Mouse (Mus musculus): ENCODE measurements around the gene Cmtm4. TPM values are rescaled to one million over a fixed set of nuclear protein-coding genes. Genes with fewer than 3 reads are reported as not detected.

Cmtm4 gene
- total and polyA plus RNA-seq, 3 experiments: 0.05 TPM; not detected in 2

DNA sequence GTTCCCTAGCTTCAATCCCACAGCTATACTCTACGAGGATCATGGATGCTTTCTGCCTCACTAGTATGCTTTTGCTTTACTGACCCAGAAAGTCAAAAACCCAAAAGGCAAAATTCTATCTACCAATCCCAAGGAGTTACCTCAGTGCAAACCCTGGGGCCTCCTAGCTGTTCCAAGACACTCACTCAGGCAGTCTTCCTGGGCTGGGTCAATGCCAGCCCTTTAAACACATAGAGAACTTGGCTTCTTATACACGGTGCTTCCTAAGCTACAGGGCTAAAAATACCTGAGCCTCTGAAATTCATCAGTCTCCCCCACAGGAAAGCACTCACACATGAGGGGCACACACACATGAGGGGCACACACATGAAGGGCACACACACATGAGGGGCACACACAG is 12.3 kb downstream of the Cmtm4 start:
- DNase-seq (ENCODE audit: low spot score) (no peak), ATAC-seq (ENCODE audit: extremely low read depth, insufficient number of reproducible peaks, low FRiP score, poor library complexity, severe bottlenecking) (no peak)
- H3K27me3 ChIP-seq (ENCODE audit: insufficient read depth, low read length): peaks cover 2% of the 10 kb centered on the region; the same call in 1 of the 2 replicates
- H3K9me3 ChIP-seq (replicated peaks): no peaks in the 10 kb centered on the region
- H3K4me3 ChIP-seq (ENCODE audit: low read depth, low read length): no peak overlapping the region
- H3K4me1 ChIP-seq (ENCODE audit: insufficient read depth, low read depth, low read length): no peaks in the 10 kb centered on the region
- TF ChIP-seq POLR2AphosphoS5 (IDR thresholded peaks at IDR 0.05; ENCODE audit: insufficient replicate concordance, low read depth, low read length) (no peak), GATA1 (IDR thresholded peaks at IDR 0.05; ENCODE audit: borderline replicate concordance, low read length) (no peak)
- H3K36me3 ChIP-seq (replicated peaks): no peaks in the 10 kb centered on the region

- H3K4me3 ChIP-seq (ENCODE audit: low read depth, low read length): no peak overlapping the region
- no peaks in the 10 kb centered on the region for H3K36me3 ChIP-seq (replicated peaks)
- no peak for DNase-seq (ENCODE audit: low spot score)
- peaks cover 2% of the 10 kb centered on the region; the same call in 1 of the 2 replicates for H3K27me3 ChIP-seq (ENCODE audit: insufficient read depth, low read length)
- no peaks in the 10 kb centered on the region for H3K9me3 ChIP-seq (replicated peaks)
- no peak for ATAC-seq (ENCODE audit: extremely low read depth, insufficient number of reproducible peaks, low FRiP score, poor library complexity, severe bottlenecking)
- TF ChIP-seq TAL1 (conservative IDR thresholded peaks at IDR 0.05; ENCODE audit: low read depth, low read length): no peak
- TF ChIP-seq GATA2 (IDR thresholded peaks at IDR 0.05; ENCODE audit: borderline replicate concordance, low read depth, low read length): no peak
- TF ChIP-seq CTCF (IDR thresholded peaks at IDR 0.05; ENCODE audit: low read depth, low read length): no peak
- no peak for TF ChIP-seq POLR2AphosphoS5 (IDR thresholded peaks at IDR 0.05; ENCODE audit: insufficient replicate concordance, low read depth, low read length)
- no peak for TF ChIP-seq GATA1 (IDR thresholded peaks at IDR 0.05; ENCODE audit: borderline replicate concordance, low read length)
- H3K4me1 ChIP-seq (ENCODE audit: insufficient read depth, low read depth, low read length): no peaks in the 10 kb centered on the region
Observed at GRCm38 (mm10) chr8:104380961-104381411, 14.6 kb downstream of the Cmtm4 start.

DNA sequence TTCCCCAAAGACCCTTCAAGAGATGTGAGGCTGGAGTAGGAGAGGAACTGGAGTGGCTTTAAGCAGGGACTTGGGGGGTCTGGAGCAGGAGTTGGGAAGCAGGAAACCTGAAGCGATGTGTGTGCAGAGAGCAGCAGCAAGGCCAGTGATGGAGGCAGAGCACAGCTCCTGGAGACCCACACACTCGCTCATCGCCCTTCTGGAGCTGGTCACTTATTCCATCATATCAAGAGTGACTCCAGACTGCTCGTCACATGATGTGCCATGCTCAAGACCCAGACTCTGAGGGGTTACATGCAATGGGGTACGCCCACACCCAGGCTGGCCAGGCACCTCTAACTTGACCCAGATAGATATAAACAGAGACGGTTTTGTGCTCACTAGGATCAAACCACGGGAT is 15.3 kb downstream of the Cmtm4 start:
- no peaks in the 10 kb centered on the region for H3K36me3 ChIP-seq (replicated peaks)
- H3K9me3 ChIP-seq (replicated peaks): no peaks in the 10 kb centered on the region
- H3K4me1 ChIP-seq (ENCODE audit: insufficient read depth, low read depth, low read length): no peaks in the 10 kb centered on the region

DNA sequence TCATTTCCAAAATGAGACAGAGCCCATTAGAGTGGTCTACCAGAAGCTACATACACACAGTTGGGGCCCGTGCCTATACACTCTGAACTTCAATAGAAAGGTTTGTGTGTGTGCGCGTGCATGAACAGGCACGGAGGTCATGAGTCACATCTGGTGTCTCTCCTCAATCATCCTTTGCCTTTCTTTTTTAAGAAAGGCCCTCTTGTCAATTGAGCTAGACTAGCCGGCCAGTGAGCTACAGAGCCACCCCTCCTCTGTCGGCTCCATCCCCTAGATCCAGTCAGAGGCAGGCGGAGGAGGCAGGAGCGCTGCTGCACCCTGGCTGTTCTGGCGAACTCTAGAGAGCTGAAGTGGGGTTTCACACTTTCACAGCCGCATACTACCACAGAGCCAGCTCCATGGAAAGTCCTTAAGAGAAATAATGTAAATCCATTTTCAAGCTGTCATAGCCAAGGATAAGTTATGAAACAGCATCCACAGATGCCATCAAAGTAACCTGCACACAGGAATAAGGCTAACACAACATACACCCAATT is 16.2 kb downstream of the Cmtm4 start:
- ATAC-seq (ENCODE audit: extremely low read depth, insufficient number of reproducible peaks, low FRiP score, poor library complexity, severe bottlenecking) (no peak), DNase-seq (ENCODE audit: low spot score) (no peak)
- Histone ChIP-seq H3K36me3 (replicated peaks) (no peaks in the 10 kb centered on the region), H3K4me3 (ENCODE audit: low read depth, low read length) (no peak overlapping the region), H3K4me1 (ENCODE audit: insufficient read depth, low read depth, low read length) (no peaks in the 10 kb centered on the region), H3K9me3 (replicated peaks) (no peaks in the 10 kb centered on the region), H3K27me3 (ENCODE audit: insufficient read depth, low read length) (peaks cover 2% of the 10 kb centered on the region; the same call in 1 of the 2 replicates)
- TF ChIP-seq POLR2AphosphoS5 (IDR thresholded peaks at IDR 0.05; ENCODE audit: insufficient replicate concordance, low read depth, low read length): no peak
- no peak for TF ChIP-seq GATA1 (IDR thresholded peaks at IDR 0.05; ENCODE audit: borderline replicate concordance, low read length)

More for the DNA sequence above, 15.3 kb downstream of the Cmtm4 start:
- no peak for TF ChIP-seq TAL1 (conservative IDR thresholded peaks at IDR 0.05; ENCODE audit: low read depth, low read length)
- TF ChIP-seq GATA1 (IDR thresholded peaks at IDR 0.05; ENCODE audit: borderline replicate concordance, low read length): no peak
- no peak for TF ChIP-seq GATA2 (IDR thresholded peaks at IDR 0.05; ENCODE audit: borderline replicate concordance, low read depth, low read length)
- no peak for TF ChIP-seq POLR2AphosphoS5 (IDR thresholded peaks at IDR 0.05; ENCODE audit: insufficient replicate concordance, low read depth, low read length)
- Histone ChIP-seq H3K27me3 (ENCODE audit: insufficient read depth, low read length) (peaks cover 2% of the 10 kb centered on the region; the same call in 1 of the 2 replicates), H3K4me3 (ENCODE audit: low read depth, low read length) (no peak overlapping the region)
- ATAC-seq (ENCODE audit: extremely low read depth, insufficient number of reproducible peaks, low FRiP score, poor library complexity, severe bottlenecking) (no peak), DNase-seq (ENCODE audit: low spot score) (no peak)

- ATAC-seq (ENCODE audit: extremely low read depth, insufficient number of reproducible peaks, low FRiP score, poor library complexity, severe bottlenecking) (no peak), DNase-seq (ENCODE audit: low spot score) (no peak)
- Histone ChIP-seq H3K9me3 (replicated peaks) (no peaks in the 10 kb centered on the region), H3K27me3 (ENCODE audit: insufficient read depth, low read length) (peaks cover 2% of the 10 kb centered on the region; the same call in 1 of the 2 replicates), H3K4me3 (ENCODE audit: low read depth, low read length) (no peak overlapping the region), H3K36me3 (replicated peaks) (no peaks in the 10 kb centered on the region), H3K4me1 (ENCODE audit: insufficient read depth, low read depth, low read length) (no peaks in the 10 kb centered on the region)
- TF ChIP-seq TAL1 (conservative IDR thresholded peaks at IDR 0.05; ENCODE audit: low read depth, low read length) (no peak), CTCF (IDR thresholded peaks at IDR 0.05; ENCODE audit: low read depth, low read length) (no peak), POLR2AphosphoS5 (IDR thresholded peaks at IDR 0.05; ENCODE audit: insufficient replicate concordance, low read depth, low read length) (no peak), GATA2 (IDR thresholded peaks at IDR 0.05; ENCODE audit: borderline replicate concordance, low read depth, low read length) (no peak), GATA1 (IDR thresholded peaks at IDR 0.05; ENCODE audit: borderline replicate concordance, low read length) (no peak)
Observed at GRCm38 (mm10) chr8:104376669-104377068, 18.9 kb downstream of the Cmtm4 start.

- TF ChIP-seq TAL1 (conservative IDR thresholded peaks at IDR 0.05; ENCODE audit: low read depth, low read length) (no peak), CTCF (IDR thresholded peaks at IDR 0.05; ENCODE audit: low read depth, low read length) (no peak), POLR2AphosphoS5 (IDR thresholded peaks at IDR 0.05; ENCODE audit: insufficient replicate concordance, low read depth, low read length) (no peak), GATA2 (IDR thresholded peaks at IDR 0.05; ENCODE audit: borderline replicate concordance, low read depth, low read length) (no peak)
- ATAC-seq (ENCODE audit: extremely low read depth, insufficient number of reproducible peaks, low FRiP score, poor library complexity, severe bottlenecking) (no peak), DNase-seq (ENCODE audit: low spot score) (no peak)
- Histone ChIP-seq H3K27me3 (ENCODE audit: insufficient read depth, low read length) (peaks cover 2% of the 10 kb centered on the region; the same call in 1 of the 2 replicates), H3K4me3 (ENCODE audit: low read depth, low read length) (no peak overlapping the region), H3K9me3 (replicated peaks) (no peaks in the 10 kb centered on the region), H3K36me3 (replicated peaks) (no peaks in the 10 kb centered on the region), H3K4me1 (ENCODE audit: insufficient read depth, low read depth, low read length) (no peaks in the 10 kb centered on the region)
Observed at GRCm38 (mm10) chr8:104375959-104376358, 19.6 kb downstream of the Cmtm4 start.

All from G1E (cell line).